In genomic region chr10:93485055-93485691, GRCm38 (mm10) we compare ENCODE assay signal across 10 mouse cellular contexts. TPM values are rescaled to one million over a fixed set of nuclear protein-coding genes. Genes with fewer than 3 reads are reported as not detected.
A peak's percentile ranks its signal among the peaks of the same experiment; 100 is the strongest.
DNase-seq lines count a peak whose midpoint lies in the region; ATAC-seq and TF ChIP-seq lines count a peak whose summit lies in the region.
"Had no signal": no experiment of that assay in that cellular context is flagged by ENCODE, and none has a peak within 500 bp of the region (broad histone marks: within the 10 kb centered on the region; RNA-seq: fewer than 3 reads in every experiment).

No protein-coding gene starts in this region.

- ATAC-seq in hindbrain, embryonic 14.5 days (ENCODE audit: low FRiP score), result no peak
- ATAC-seq in hindbrain, embryonic 16.5 days, result 0 out of 2 replicates have a peak, but pooled peaks have one; percentile 53
- ATAC-seq in liver, embryonic 12.5 days, result peak; percentile 55

- no peak overlapping the region for H3K4me3 ChIP-seq in hindbrain, embryonic 10.5 days
- H3K4me3 ChIP-seq in hindbrain, embryonic 14.5 days (replicated peaks; ENCODE audit: low read length), result no peak overlapping the region
- H3K4me3 ChIP-seq in MEL (ENCODE audit: control insufficient read depth in 1 of 2, insufficient read depth in 1 of 2, low read depth in 2 of 2, low read length in 2 of 2), result no peak overlapping the region
- H3K4me3 ChIP-seq in cerebellum, adult 2 months (replicated peaks; ENCODE audit: insufficient read depth, low read depth, low read length), result no peak overlapping the region
- no peak overlapping the region for H3K4me3 ChIP-seq in hindbrain, embryonic 16.5 days (ENCODE audit: low read length)
- no peak overlapping the region for H3K4me3 ChIP-seq in liver, embryonic 12.5 days
- H3K4me3 ChIP-seq in small intestine, adult 2 months (ENCODE audit: low read depth, low read length), result no peak overlapping the region
- H3K4me3 ChIP-seq: erythroblast, embryonic 14.5 days; myocyte had no signal

- peak; percentile 12 for TF ChIP-seq RAD21 in MEL (IDR thresholded peaks at IDR 0.05; ENCODE audit: low read depth, low read length)

- H3K9ac ChIP-seq in hindbrain, embryonic 14.5 days, result no peak overlapping the region
- H3K9ac ChIP-seq in MEL (ENCODE audit: control insufficient read depth, low read depth, low read length, poor library complexity, severe bottlenecking), result no peak overlapping the region
- no peak overlapping the region for H3K9ac ChIP-seq in hindbrain, embryonic 16.5 days (ENCODE audit: low read depth, low read length)
- H3K9ac ChIP-seq in liver, embryonic 12.5 days, result no peak overlapping the region

- TF ChIP-seq CTCF in MEL (IDR thresholded peaks at IDR 0.05 in 2 of 3, conservative IDR thresholded peaks at IDR 0.05 in 1 of 3; ENCODE audit: control insufficient read depth in 1 of 3, insufficient read depth in 1 of 3, low read depth in 2 of 3, low read length in 3 of 3, poor library complexity in 1 of 3, severe bottlenecking in 1 of 3), result peak; percentile 52 to 76 (median 57)
- TF ChIP-seq CTCF in cerebellum, adult 2 months (IDR thresholded peaks at IDR 0.05; ENCODE audit: borderline replicate concordance, insufficient read depth, low read depth, low read length), result peak; percentile 85
- peak; percentile 68; the same call in 1 of the 2 replicates for TF ChIP-seq CTCF in small intestine, adult 2 months (IDR thresholded peaks at IDR 0.05; ENCODE audit: extremely low read depth, insufficient read length, insufficient replicate concordance, low read depth, low read length)

- no peaks in the 10 kb centered on the region for H3K79me2 ChIP-seq in MEL (ENCODE audit: control insufficient read depth, insufficient read depth, low read length, poor library complexity)

- no peak for TF ChIP-seq POLR2A in MEL (IDR thresholded peaks at IDR 0.05; ENCODE audit: control insufficient read depth in 1 of 2, insufficient read depth in 1 of 2, low read depth in 1 of 2, low read length in 2 of 2, poor library complexity in 1 of 2)
- TF ChIP-seq POLR2A in cerebellum, adult 2 months (IDR thresholded peaks at IDR 0.05; ENCODE audit: borderline replicate concordance, insufficient read depth, low read length), result no peak
- TF ChIP-seq POLR2A in small intestine, adult 2 months (IDR thresholded peaks at IDR 0.05; ENCODE audit: low read depth, low read length), result no peak

- no peaks in the 10 kb centered on the region for H3K9me3 ChIP-seq in hindbrain, embryonic 10.5 days
- H3K9me3 ChIP-seq in hindbrain, embryonic 14.5 days (ENCODE audit: control insufficient read depth, low read length), result no peaks in the 10 kb centered on the region
- no peaks in the 10 kb centered on the region for H3K9me3 ChIP-seq in MEL (replicated peaks; ENCODE audit: insufficient read depth, low read length)
- H3K9me3 ChIP-seq in hindbrain, embryonic 16.5 days (ENCODE audit: control insufficient read depth, low read length), result no peaks in the 10 kb centered on the region
- H3K9me3 ChIP-seq in liver, embryonic 12.5 days (replicated peaks), result no peaks in the 10 kb centered on the region

- H3K36me3 ChIP-seq in hindbrain, embryonic 10.5 days, result peaks cover 45% of the 10 kb centered on the region
- peaks cover 33% of the 10 kb centered on the region for H3K36me3 ChIP-seq in hindbrain, embryonic 14.5 days (replicated peaks; ENCODE audit: control insufficient read depth, insufficient read depth)
- peaks cover 0 to 3% of the 10 kb centered on the region in 2 experiments; a peak in 3 of 4 replicates for H3K36me3 ChIP-seq in MEL (ENCODE audit: control insufficient read depth in 1 of 2, insufficient read depth in 2 of 2, low read length in 2 of 2)
- H3K36me3 ChIP-seq in hindbrain, embryonic 16.5 days (ENCODE audit: control insufficient read depth, insufficient read depth, low read length), result 0 out of 2 replicates have a peak, but pooled peaks cover 7% of the 10 kb centered on the region
- H3K36me3 ChIP-seq in liver, embryonic 12.5 days, result peaks cover 53% of the 10 kb centered on the region
- H3K36me3 ChIP-seq in small intestine, adult 2 months (ENCODE audit: control insufficient read depth, insufficient read depth, low read length), result peaks cover 44% of the 10 kb centered on the region

- H3K4me2 ChIP-seq in hindbrain, embryonic 14.5 days (replicated peaks), result no peak overlapping the region
- no peak overlapping the region for H3K4me2 ChIP-seq in hindbrain, embryonic 16.5 days (ENCODE audit: low read length)
- no peak overlapping the region for H3K4me2 ChIP-seq in liver, embryonic 12.5 days

- TF ChIP-seq EP300 in MEL (IDR thresholded peaks at IDR 0.05; ENCODE audit: low read depth in 1 of 2, low read length in 2 of 2), result no peak

- no peak overlapping the region for H3K27ac ChIP-seq in hindbrain, embryonic 10.5 days
- no peak overlapping the region for H3K27ac ChIP-seq in hindbrain, embryonic 14.5 days
- no peak overlapping the region for H3K27ac ChIP-seq in MEL (ENCODE audit: control insufficient read depth, low read depth, low read length)
- H3K27ac ChIP-seq in cerebellum, adult 2 months (ENCODE audit: insufficient read depth, low read length), result no peak overlapping the region
- no peak overlapping the region for H3K27ac ChIP-seq in hindbrain, embryonic 16.5 days (ENCODE audit: low read depth, low read length)
- H3K27ac ChIP-seq in liver, embryonic 12.5 days, result no peak overlapping the region
- H3K27ac ChIP-seq in small intestine, adult 2 months (ENCODE audit: insufficient read depth, low read depth, low read length), result no peak overlapping the region

- DNase-seq in hindbrain, embryonic 10.5 days (ENCODE audit: low spot score), result peak; percentile 32
- no peak for DNase-seq in hindbrain, embryonic 14.5 days (ENCODE audit: low spot score)
- DNase-seq in MEL (ENCODE audit: low read depth, low spot score), result peak; percentile 23
- DNase-seq in cerebellum, adult 2 months, result peak; percentile 67 to 70
- DNase-seq in layer of hippocampus, postnatal 14 days (ENCODE audit: low spot score in 2 of 2), result no peak

- 78% methylated on average over 8 of the region's 8 CpGs for WGBS in hindbrain, embryonic 10.5 days
- 85% methylated on average over 8 of the region's 8 CpGs for WGBS in hindbrain, embryonic 14.5 days
- WGBS in cerebellum, adult 2 months, result 58% methylated on average over 8 of the region's 8 CpGs
- 86% methylated on average over 8 of the region's 8 CpGs for WGBS in hindbrain, embryonic 16.5 days
- 71% methylated on average over 8 of the region's 8 CpGs for WGBS in liver, embryonic 12.5 days (ENCODE audit: insufficient replicate concordance)
- 82% methylated on average over 8 of the region's 8 CpGs for WGBS in small intestine, adult 2 months

- peaks cover 23% of the 10 kb centered on the region for H3K4me1 ChIP-seq in hindbrain, embryonic 10.5 days (replicated peaks)
- H3K4me1 ChIP-seq in hindbrain, embryonic 14.5 days (replicated peaks; ENCODE audit: control insufficient read depth, insufficient read depth, low read length), result no peaks in the 10 kb centered on the region
- H3K4me1 ChIP-seq in MEL (ENCODE audit: control insufficient read depth in 1 of 2, insufficient read depth in 2 of 2, low read length in 2 of 2), result no peaks in the 10 kb centered on the region; a peak in 1 of 4 replicates
- no peaks in the 10 kb centered on the region for H3K4me1 ChIP-seq in cerebellum, adult 2 months (ENCODE audit: control insufficient read depth, insufficient read depth, low read length)
- no peaks in the 10 kb centered on the region for H3K4me1 ChIP-seq in hindbrain, embryonic 16.5 days (ENCODE audit: control insufficient read depth, insufficient read depth, low read depth, low read length)
- H3K4me1 ChIP-seq in liver, embryonic 12.5 days, result peaks cover 11% of the 10 kb centered on the region; the same call in 1 of the 2 replicates
- H3K4me1 ChIP-seq in small intestine, adult 2 months (ENCODE audit: control insufficient read depth, insufficient read depth, insufficient read length, low read length), result peaks cover 11% of the 10 kb centered on the region

- H3K27me3 ChIP-seq in hindbrain, embryonic 10.5 days (ENCODE audit: insufficient read depth, poor library complexity, severe bottlenecking), result no peaks in the 10 kb centered on the region
- H3K27me3 ChIP-seq in hindbrain, embryonic 14.5 days (ENCODE audit: control insufficient read depth, insufficient read depth, low read length), result no peaks in the 10 kb centered on the region
- H3K27me3 ChIP-seq in MEL (ENCODE audit: control insufficient read depth in 1 of 2, insufficient read depth in 2 of 2, low read length in 2 of 2), result no peaks in the 10 kb centered on the region
- no peaks in the 10 kb centered on the region for H3K27me3 ChIP-seq in cerebellum, adult 2 months (ENCODE audit: control insufficient read depth, insufficient read depth, low read length)
- H3K27me3 ChIP-seq in hindbrain, embryonic 16.5 days (replicated peaks; ENCODE audit: control insufficient read depth, insufficient read depth, low read length), result no peaks in the 10 kb centered on the region
- H3K27me3 ChIP-seq in liver, embryonic 12.5 days (replicated peaks), result no peaks in the 10 kb centered on the region
- H3K27me3 ChIP-seq in small intestine, adult 2 months (ENCODE audit: control insufficient read depth, insufficient read depth, low read length), result no peaks in the 10 kb centered on the region

RNA-seq across cellular contexts. Expression of gene Hal, which starts 3.4 kb away (rescaled TPM):
- 0.12 and 0.17 TPM in 2 replicates for polyA plus RNA-seq in hindbrain, embryonic 10.5 days (2016; fragmentation: Nextera tagmentation; extraction: Ambion mirVana)
- polyA plus RNA-seq in hindbrain, embryonic 14.5 days (2014; fragmentation: Nextera tagmentation; extraction: Ambion mirVana), result not detected in 2 replicates
- 0.12 TPM in 1 of 2 replicates, not detected in the other for total RNA-seq in MEL (2012; rRNA removed)
- under 1 TPM in 1 of 2 experiments, not detected in 1; 0.03 TPM for polyA plus RNA-seq in MEL (2012; ENCODE audit: insufficient read depth in 1 of 2, insufficient read length in 2 of 2, low read depth in 1 of 2, low replicate concordance in 2 of 2, missing spikeins in 1 of 2)
- polyA plus RNA-seq in cerebellum, adult 2 months (2012; rRNA removed), result 0.05 and 0.18 TPM in 2 replicates
- polyA plus RNA-seq in hindbrain, embryonic 16.5 days (2015; fragmentation: Nextera tagmentation; extraction: Ambion mirVana), result 0.09 and 0.19 TPM in 2 replicates
- polyA plus RNA-seq in liver, embryonic 12.5 days (2016; fragmentation: Nextera tagmentation; extraction: Ambion mirVana), result 1.6 and 1.8 TPM in 2 replicates
- 0.06 and 2.8 TPM in 2 replicates for polyA plus RNA-seq in small intestine, adult 2 months (2012; rRNA removed)
- total RNA-seq in layer of hippocampus, postnatal 14 days (2021), result under 1 TPM in 1 of 2 experiments, not detected in 1; 0.21 TPM
- polyA plus RNA-seq: erythroblast, embryonic 14.5 days had no signal

RNA-seq across cellular contexts. Expression of gene Lta4h, which starts 32.0 kb away (rescaled TPM):
- 151 and 155 TPM in 2 replicates for polyA plus RNA-seq in hindbrain, embryonic 10.5 days (2016; fragmentation: Nextera tagmentation; extraction: Ambion mirVana)
- polyA plus RNA-seq in hindbrain, embryonic 14.5 days (2014; fragmentation: Nextera tagmentation; extraction: Ambion mirVana), result 89.8 and 95.4 TPM in 2 replicates
- 73.2 and 76.8 TPM in 2 replicates for total RNA-seq in MEL (2012; rRNA removed)
- polyA plus RNA-seq in MEL (2012; ENCODE audit: insufficient read depth in 1 of 2, insufficient read length in 2 of 2, low read depth in 1 of 2, low replicate concordance in 2 of 2, missing spikeins in 1 of 2), result 10 to 100 TPM in 1 of 2 experiments, not detected in 1; 73.0 TPM
- polyA plus RNA-seq in cerebellum, adult 2 months (2012; rRNA removed), result 64.8 and 66.8 TPM in 2 replicates
- 89.8 and 92.4 TPM in 2 replicates for polyA plus RNA-seq in hindbrain, embryonic 16.5 days (2015; fragmentation: Nextera tagmentation; extraction: Ambion mirVana)
- 97.2 and 104 TPM in 2 replicates for polyA plus RNA-seq in liver, embryonic 12.5 days (2016; fragmentation: Nextera tagmentation; extraction: Ambion mirVana)
- 52.5 and 327 TPM in 2 replicates for polyA plus RNA-seq in small intestine, adult 2 months (2012; rRNA removed)
- 10 to 100 TPM; 51.9 to 61.3 TPM for total RNA-seq in layer of hippocampus, postnatal 14 days (2021)

RNA-seq across cellular contexts. Expression of gene Amdhd1, which starts 54.7 kb away (rescaled TPM):
- polyA plus RNA-seq in hindbrain, embryonic 10.5 days (2016; fragmentation: Nextera tagmentation; extraction: Ambion mirVana), result 0.19 and 0.24 TPM in 2 replicates
- 0.08 and 0.20 TPM in 2 replicates for polyA plus RNA-seq in hindbrain, embryonic 14.5 days (2014; fragmentation: Nextera tagmentation; extraction: Ambion mirVana)
- not detected in 2 replicates for total RNA-seq in MEL (2012; rRNA removed)
- polyA plus RNA-seq in MEL (2012; ENCODE audit: insufficient read depth in 1 of 2, insufficient read length in 2 of 2, low read depth in 1 of 2, low replicate concordance in 2 of 2, missing spikeins in 1 of 2), result not detected
- polyA plus RNA-seq in cerebellum, adult 2 months (2012; rRNA removed), result not detected in 2 replicates
- 0.10 and 0.18 TPM in 2 replicates for polyA plus RNA-seq in hindbrain, embryonic 16.5 days (2015; fragmentation: Nextera tagmentation; extraction: Ambion mirVana)
- polyA plus RNA-seq in liver, embryonic 12.5 days (2016; fragmentation: Nextera tagmentation; extraction: Ambion mirVana), result 6.3 and 6.9 TPM in 2 replicates
- polyA plus RNA-seq in small intestine, adult 2 months (2012; rRNA removed), result 0.05 and 0.24 TPM in 2 replicates
- under 1 TPM; 0.14 to 0.50 TPM for total RNA-seq in layer of hippocampus, postnatal 14 days (2021)

RNA-seq across cellular contexts. Expression of gene Ccdc38, which starts 55.3 kb away (rescaled TPM):
- 0.35 TPM in 2 replicates for polyA plus RNA-seq in hindbrain, embryonic 10.5 days (2016; fragmentation: Nextera tagmentation; extraction: Ambion mirVana)
- 0.25 and 0.51 TPM in 2 replicates for polyA plus RNA-seq in hindbrain, embryonic 14.5 days (2014; fragmentation: Nextera tagmentation; extraction: Ambion mirVana)
- total RNA-seq in MEL (2012; rRNA removed), result not detected in 2 replicates
- polyA plus RNA-seq in MEL (2012; ENCODE audit: insufficient read depth in 1 of 2, insufficient read length in 2 of 2, low read depth in 1 of 2, low replicate concordance in 2 of 2, missing spikeins in 1 of 2), result under 1 TPM in 1 of 2 experiments, not detected in 1; 0.22 TPM
- 0.03 TPM in 1 of 2 replicates, not detected in the other for polyA plus RNA-seq in cerebellum, adult 2 months (2012; rRNA removed)
- 0.19 and 0.55 TPM in 2 replicates for polyA plus RNA-seq in hindbrain, embryonic 16.5 days (2015; fragmentation: Nextera tagmentation; extraction: Ambion mirVana)
- 0.14 and 0.29 TPM in 2 replicates for polyA plus RNA-seq in liver, embryonic 12.5 days (2016; fragmentation: Nextera tagmentation; extraction: Ambion mirVana)
- 0.05 TPM in 1 of 2 replicates, not detected in the other for polyA plus RNA-seq in small intestine, adult 2 months (2012; rRNA removed)
- not detected for total RNA-seq in layer of hippocampus, postnatal 14 days (2021)
- polyA plus RNA-seq: erythroblast, embryonic 14.5 days had no signal

Comparison
In these comparisons a context has a peak if more than half of its experiments do, and no peak if none do; other contexts are left out.
1. DNase-seq: peak in hindbrain, embryonic 10.5 days (single experiment), MEL (single experiment) and cerebellum, adult 2 months (2 of 2); none in hindbrain, embryonic 14.5 days (single experiment) and layer of hippocampus, postnatal 14 days (0 of 2).
2. Peak in every context shown above with its lines, with median percentiles within 50 percentile points of each other: CTCF ChIP-seq.